Mouse (Mus musculus): Measurements from ENCODE around the gene AI854703. TPM values are rescaled to one million over a fixed set of nuclear protein-coding genes. Genes with fewer than 3 reads are reported as not detected.
"Not testable (repeated sequence)": the region's sequence is repeated elsewhere in the genome, so short reads cannot be mapped to it uniquely, and the experiment has no call there.

AI854703 gene
- polyA plus RNA-seq, 1 experiment: 0.01 TPM

- Histone ChIP-seq H3ac (ENCODE audit: control insufficient read depth, insufficient read length) (no peak overlapping the region), H3K79me2 (ENCODE audit: control insufficient read depth, insufficient read depth) (no peaks in the 10 kb centered on the region), H3K36me3 (ENCODE audit: control insufficient read depth, insufficient read depth) (no peaks in the 10 kb centered on the region), H3K4me2 (ENCODE audit: low read depth) (no peak overlapping the region), H3K4me3 (no peak overlapping the region), H3K27me3 (ENCODE audit: control insufficient read depth, insufficient read depth, insufficient read length) (no peaks in the 10 kb centered on the region)
- no peak for TF ChIP-seq CEBPB (IDR thresholded peaks at IDR 0.05; ENCODE audit: insufficient read depth, poor library complexity, severe bottlenecking)
- TF ChIP-seq MYOD1 (IDR thresholded peaks at IDR 0.05; ENCODE audit: control insufficient read depth in 1 of 3, insufficient read length in 2 of 3, low read depth in 2 of 3): no peak
- TF ChIP-seq USF1 (IDR thresholded peaks at IDR 0.05; ENCODE audit: low read depth): no peak
- no peak for TF ChIP-seq MAX (IDR thresholded peaks at IDR 0.05; ENCODE audit: low read depth)
- no peak for TF ChIP-seq SRF (IDR thresholded peaks at IDR 0.05; ENCODE audit: control insufficient read depth, insufficient read length, low read depth)
- no peak for TF ChIP-seq TCF12 (IDR thresholded peaks at IDR 0.05; ENCODE audit: insufficient read depth, poor library complexity, severe bottlenecking)
- TF ChIP-seq POLR2A (IDR thresholded peaks at IDR 0.05; ENCODE audit: insufficient read length, low read depth): no peak
- TF ChIP-seq POLR2AphosphoS2 (IDR thresholded peaks at IDR 0.05; ENCODE audit: insufficient read length, low read depth): no peak
- TF ChIP-seq REST (IDR thresholded peaks at IDR 0.05; ENCODE audit: insufficient read depth, insufficient read length): no peak
- no peak for TF ChIP-seq MYOG (IDR thresholded peaks at IDR 0.05; ENCODE audit: control insufficient read depth in 1 of 3, insufficient read depth in 1 of 3, insufficient read length in 2 of 3, low read depth in 2 of 3)
- no peak for TF ChIP-seq E2F4 (IDR thresholded peaks at IDR 0.05; ENCODE audit: insufficient read depth)
- no peak for TF ChIP-seq TCF3 (IDR thresholded peaks at IDR 0.05; ENCODE audit: insufficient read length, low read depth)
Observed at GRCm38 (mm10) chr6:48613464-48613863, 13.1 kb upstream of the AI854703 start.

- Histone ChIP-seq H3K4me3 (no peak overlapping the region), H3K79me2 (ENCODE audit: control insufficient read depth, insufficient read depth) (no peaks in the 10 kb centered on the region), H3K36me3 (ENCODE audit: control insufficient read depth, insufficient read depth) (no peaks in the 10 kb centered on the region), H3ac (ENCODE audit: control insufficient read depth, insufficient read length) (no peak overlapping the region), H3K4me2 (ENCODE audit: low read depth) (no peak overlapping the region), H3K27me3 (ENCODE audit: control insufficient read depth, insufficient read depth, insufficient read length) (no peaks in the 10 kb centered on the region)
- TF ChIP-seq MYOG (IDR thresholded peaks at IDR 0.05; ENCODE audit: control insufficient read depth in 1 of 3, insufficient read depth in 1 of 3, insufficient read length in 2 of 3, low read depth in 2 of 3) (no peak), CEBPB (IDR thresholded peaks at IDR 0.05; ENCODE audit: insufficient read depth, poor library complexity, severe bottlenecking) (no peak), USF1 (IDR thresholded peaks at IDR 0.05; ENCODE audit: low read depth) (no peak), POLR2AphosphoS2 (IDR thresholded peaks at IDR 0.05; ENCODE audit: insufficient read length, low read depth) (no peak), SRF (IDR thresholded peaks at IDR 0.05; ENCODE audit: control insufficient read depth, insufficient read length, low read depth) (no peak), MYOD1 (IDR thresholded peaks at IDR 0.05; ENCODE audit: control insufficient read depth in 1 of 3, insufficient read length in 2 of 3, low read depth in 2 of 3) (no peak)
Observed at GRCm38 (mm10) chr6:48614756-48615155, 11.8 kb upstream of the AI854703 start.

GRCm38 (mm10) chr6:48620031-48620430 lies 6.5 kb upstream of the AI854703 start:
- TF ChIP-seq USF1 (IDR thresholded peaks at IDR 0.05; ENCODE audit: low read depth): no peak

GRCm38 (mm10) chr6:48622186-48622843 lies 4.2 kb upstream of the AI854703 start:
- not testable (repeated sequence) for H3K4me2 ChIP-seq (ENCODE audit: low read depth); H3K79me2 ChIP-seq (ENCODE audit: control insufficient read depth, insufficient read depth); H3K27me3 ChIP-seq (ENCODE audit: control insufficient read depth, insufficient read depth, insufficient read length); H3ac ChIP-seq (ENCODE audit: control insufficient read depth, insufficient read length); H3K4me3 ChIP-seq; H3K36me3 ChIP-seq (ENCODE audit: control insufficient read depth, insufficient read depth)

More at GRCm38 (mm10) chr6:48620031-48620430, 6.5 kb upstream of the AI854703 start:
- H3K36me3 ChIP-seq (ENCODE audit: control insufficient read depth, insufficient read depth): no peaks in the 10 kb centered on the region
- no peak overlapping the region for H3ac ChIP-seq (ENCODE audit: control insufficient read depth, insufficient read length)
- H3K27me3 ChIP-seq (ENCODE audit: control insufficient read depth, insufficient read depth, insufficient read length): no peaks in the 10 kb centered on the region
- no peak overlapping the region for H3K4me3 ChIP-seq
- no peak overlapping the region for H3K4me2 ChIP-seq (ENCODE audit: low read depth)
- no peaks in the 10 kb centered on the region for H3K79me2 ChIP-seq (ENCODE audit: control insufficient read depth, insufficient read depth)

GRCm38 (mm10) chr6:48623460-48623859 lies 3.1 kb upstream of the AI854703 start:
- TF ChIP-seq CEBPB (IDR thresholded peaks at IDR 0.05; ENCODE audit: insufficient read depth, poor library complexity, severe bottlenecking) (no peak), POLR2AphosphoS2 (IDR thresholded peaks at IDR 0.05; ENCODE audit: insufficient read length, low read depth) (no peak)
- H3K27me3 ChIP-seq (ENCODE audit: control insufficient read depth, insufficient read depth, insufficient read length): peaks cover 6% of the 10 kb centered on the region
- H3K79me2 ChIP-seq (ENCODE audit: control insufficient read depth, insufficient read depth): no peaks in the 10 kb centered on the region
- no peak overlapping the region for H3K4me3 ChIP-seq
- no peak overlapping the region for H3ac ChIP-seq (ENCODE audit: control insufficient read depth, insufficient read length)
- no peak overlapping the region for H3K4me2 ChIP-seq (ENCODE audit: low read depth)
- no peaks in the 10 kb centered on the region for H3K36me3 ChIP-seq (ENCODE audit: control insufficient read depth, insufficient read depth)

GRCm38 (mm10) chr6:48626984-48627383 lies 420 bp downstream of the AI854703 start:
- no peaks in the 10 kb centered on the region for H3K79me2 ChIP-seq (ENCODE audit: control insufficient read depth, insufficient read depth)
- no peak overlapping the region for H3ac ChIP-seq (ENCODE audit: control insufficient read depth, insufficient read length)
- no peak overlapping the region for H3K4me3 ChIP-seq
- no peak for TF ChIP-seq E2F4 (IDR thresholded peaks at IDR 0.05; ENCODE audit: insufficient read depth)
- no peak for TF ChIP-seq MYOD1 (IDR thresholded peaks at IDR 0.05; ENCODE audit: control insufficient read depth in 1 of 3, insufficient read length in 2 of 3, low read depth in 2 of 3)
- TF ChIP-seq SRF (IDR thresholded peaks at IDR 0.05; ENCODE audit: control insufficient read depth, insufficient read length, low read depth): no peak
- no peak for TF ChIP-seq TCF3 (IDR thresholded peaks at IDR 0.05; ENCODE audit: insufficient read length, low read depth)
- TF ChIP-seq USF1 (IDR thresholded peaks at IDR 0.05; ENCODE audit: low read depth): no peak
- no peak for TF ChIP-seq REST (IDR thresholded peaks at IDR 0.05; ENCODE audit: insufficient read depth, insufficient read length)
- TF ChIP-seq POLR2AphosphoS2 (IDR thresholded peaks at IDR 0.05; ENCODE audit: insufficient read length, low read depth): no peak
- no peak for TF ChIP-seq MYOG (IDR thresholded peaks at IDR 0.05; ENCODE audit: control insufficient read depth in 1 of 3, insufficient read depth in 1 of 3, insufficient read length in 2 of 3, low read depth in 2 of 3)
- no peak overlapping the region for H3K4me2 ChIP-seq (ENCODE audit: low read depth)
- H3K27me3 ChIP-seq (ENCODE audit: control insufficient read depth, insufficient read depth, insufficient read length): peaks cover 14% of the 10 kb centered on the region
- no peaks in the 10 kb centered on the region for H3K36me3 ChIP-seq (ENCODE audit: control insufficient read depth, insufficient read depth)
